Mouse (Mus musculus): ENCODE data around the gene Entpd6. TPM values are rescaled to one million over a fixed set of nuclear protein-coding genes. Genes with fewer than 3 reads are reported as not detected.
A peak's percentile ranks its signal among the peaks of the same experiment; 100 is the strongest.

Gene Entpd6
- polyA plus RNA-seq, 1 experiment from 2014 or later, result 12.6 TPM

- peak overlapping the region; percentile 65 for H3K4me3 ChIP-seq (replicated peaks)
- no peaks in the 10 kb centered on the region for H3K9me3 ChIP-seq (replicated peaks)
- ATAC-seq (ENCODE audit: insufficient read depth), result 0 out of 2 replicates have a peak, but pooled peaks have one; percentile 0
- H3K36me3 ChIP-seq (replicated peaks), result 0 out of 2 replicates have a peak, but pooled peaks cover 3% of the 10 kb centered on the region
- under 1% methylated on average over 23 of the region's 23 CpGs for WGBS (ENCODE audit: insufficient replicate concordance)
- peak overlapping the region; percentile 87 for H3K4me2 ChIP-seq
- peak overlapping the region; percentile 50 for H3K9ac ChIP-seq
- H3K27ac ChIP-seq (replicated peaks), result no peak overlapping the region; the same call in 1 of the 2 replicates
- H3K4me1 ChIP-seq (replicated peaks), result peaks cover 40% of the 10 kb centered on the region
- H3K27me3 ChIP-seq, result peaks cover 12% of the 10 kb centered on the region; the same call in 1 of the 2 replicates
These were observed 38.5 kb downstream of the Entpd6 start for GRCm38 (mm10) chr2:150787234-150787771.

GRCm38 (mm10) chr2:150788768-150789550, 40.1 kb downstream of the Entpd6 start:
- Histone ChIP-seq H3K36me3 (replicated peaks) (0 out of 2 replicates have a peak, but pooled peaks cover 3% of the 10 kb centered on the region), H3K4me3 (replicated peaks) (no peak overlapping the region), H3K4me1 (replicated peaks) (peaks cover 40% of the 10 kb centered on the region), H3K4me2 (peak overlapping the region; percentile 23), H3K9ac (no peak overlapping the region), H3K9me3 (replicated peaks) (no peaks in the 10 kb centered on the region), H3K27me3 (peaks cover 12% of the 10 kb centered on the region; the same call in 1 of the 2 replicates), H3K27ac (replicated peaks) (peak overlapping the region; percentile 48; the same call in 1 of the 2 replicates)
- WGBS (ENCODE audit: insufficient replicate concordance), result 49% methylated on average over 4 of the region's 4 CpGs
- no peak for ATAC-seq (ENCODE audit: insufficient read depth)

GRCm38 (mm10) chr2:150793320-150793719, 44.5 kb downstream of the Entpd6 start:
- H3K27ac ChIP-seq (replicated peaks), result no peak overlapping the region
- no peak for ATAC-seq (ENCODE audit: insufficient read depth)
- 64% methylated on average over 4 of the region's 4 CpGs for WGBS (ENCODE audit: insufficient replicate concordance)
- peaks cover 24% of the 10 kb centered on the region; the same call in 1 of the 2 replicates for H3K36me3 ChIP-seq (replicated peaks)
- H3K4me1 ChIP-seq (replicated peaks), result peaks cover 9% of the 10 kb centered on the region; the same call in 1 of the 2 replicates
- no peak overlapping the region for H3K4me2 ChIP-seq
- no peak overlapping the region for H3K9ac ChIP-seq
- no peak overlapping the region for H3K4me3 ChIP-seq (replicated peaks)
- H3K27me3 ChIP-seq, result no peaks in the 10 kb centered on the region
- no peaks in the 10 kb centered on the region for H3K9me3 ChIP-seq (replicated peaks)

- Histone ChIP-seq H3K27ac (replicated peaks) (no peak overlapping the region), H3K36me3 (replicated peaks) (peaks cover 40% of the 10 kb centered on the region), H3K9me3 (replicated peaks) (no peaks in the 10 kb centered on the region), H3K4me1 (replicated peaks) (no peaks in the 10 kb centered on the region), H3K4me2 (no peak overlapping the region), H3K9ac (no peak overlapping the region), H3K27me3 (no peaks in the 10 kb centered on the region), H3K4me3 (replicated peaks) (no peak overlapping the region)
- 68% methylated on average over 7 of the region's 7 CpGs for WGBS (ENCODE audit: insufficient replicate concordance)
- ATAC-seq (ENCODE audit: insufficient read depth), result no peak
These were observed 49.2 kb downstream of the Entpd6 start for GRCm38 (mm10) chr2:150798084-150798483.

- no peak overlapping the region for H3K4me2 ChIP-seq
- ATAC-seq (ENCODE audit: insufficient read depth), result no peak
- 75% methylated on average over 5 of the region's 5 CpGs for whole genome bisulfite sequencing (ENCODE audit: insufficient replicate concordance)
These were observed 51.8 kb downstream of the Entpd6 start for GRCm38 (mm10) chr2:150800616-150801015.

GRCm38 (mm10) chr2:150803035-150803434, 54.2 kb downstream of the Entpd6 start:
- Histone ChIP-seq H3K27ac (replicated peaks) (no peak overlapping the region), H3K36me3 (replicated peaks) (peaks cover 36% of the 10 kb centered on the region), H3K4me2 (no peak overlapping the region), H3K9me3 (replicated peaks) (no peaks in the 10 kb centered on the region), H3K9ac (no peak overlapping the region), H3K27me3 (no peaks in the 10 kb centered on the region), H3K4me3 (replicated peaks) (no peak overlapping the region), H3K4me1 (replicated peaks) (no peaks in the 10 kb centered on the region)
- no peak for ATAC-seq (ENCODE audit: insufficient read depth)
- WGBS (ENCODE audit: insufficient replicate concordance), result 57% methylated on average over 1 of the region's 1 CpGs

More at GRCm38 (mm10) chr2:150800616-150801015, 51.8 kb downstream of the Entpd6 start:
- H3K4me1 ChIP-seq (replicated peaks), result no peaks in the 10 kb centered on the region
- peaks cover 36% of the 10 kb centered on the region for H3K36me3 ChIP-seq (replicated peaks)
- no peaks in the 10 kb centered on the region for H3K27me3 ChIP-seq
- no peaks in the 10 kb centered on the region for H3K9me3 ChIP-seq (replicated peaks)
- H3K9ac ChIP-seq, result no peak overlapping the region
- H3K4me3 ChIP-seq (replicated peaks), result no peak overlapping the region
- no peak overlapping the region for H3K27ac ChIP-seq (replicated peaks)

- H3K4me1 ChIP-seq (replicated peaks), result 0 out of 2 replicates have a peak, but pooled peaks cover 2% of the 10 kb centered on the region
- no peaks in the 10 kb centered on the region for H3K9me3 ChIP-seq (replicated peaks)
- H3K36me3 ChIP-seq (replicated peaks), result peaks cover 57% of the 10 kb centered on the region
- no peak overlapping the region for H3K4me2 ChIP-seq
- H3K27ac ChIP-seq (replicated peaks), result no peak overlapping the region
- H3K4me3 ChIP-seq (replicated peaks), result no peak overlapping the region
- H3K27me3 ChIP-seq, result no peaks in the 10 kb centered on the region
- 67% methylated on average over 6 of the region's 6 CpGs for WGBS (ENCODE audit: insufficient replicate concordance)
- ATAC-seq (ENCODE audit: insufficient read depth), result no peak
- no peak overlapping the region for H3K9ac ChIP-seq
These were observed 59.5 kb downstream of the Entpd6 start for GRCm38 (mm10) chr2:150808381-150808780.

GRCm38 (mm10) chr2:150808812-150809211, 60.0 kb downstream of the Entpd6 start:
- no peak overlapping the region for H3K4me3 ChIP-seq (replicated peaks)
- H3K27me3 ChIP-seq, result no peaks in the 10 kb centered on the region
- H3K4me1 ChIP-seq (replicated peaks), result 0 out of 2 replicates have a peak, but pooled peaks cover 2% of the 10 kb centered on the region
- H3K4me2 ChIP-seq, result no peak overlapping the region
- H3K36me3 ChIP-seq (replicated peaks), result peaks cover 62% of the 10 kb centered on the region
- H3K9me3 ChIP-seq (replicated peaks), result no peaks in the 10 kb centered on the region
- 76% methylated on average over 6 of the region's 6 CpGs for WGBS (ENCODE audit: insufficient replicate concordance)
- no peak overlapping the region for H3K27ac ChIP-seq (replicated peaks)
- H3K9ac ChIP-seq, result no peak overlapping the region
- no peak for ATAC-seq (ENCODE audit: insufficient read depth)

- Histone ChIP-seq H3K4me1 (replicated peaks) (0 out of 2 replicates have a peak, but pooled peaks cover 2% of the 10 kb centered on the region), H3K9ac (no peak overlapping the region), H3K4me3 (replicated peaks) (no peak overlapping the region), H3K9me3 (replicated peaks) (no peaks in the 10 kb centered on the region), H3K27me3 (no peaks in the 10 kb centered on the region), H3K4me2 (no peak overlapping the region), H3K36me3 (replicated peaks) (peaks cover 69% of the 10 kb centered on the region), H3K27ac (replicated peaks) (no peak overlapping the region)
- no peak for ATAC-seq (ENCODE audit: insufficient read depth)
- 37% methylated on average over 5 of the region's 5 CpGs for WGBS (ENCODE audit: insufficient replicate concordance)
These were observed 61.8 kb downstream of the Entpd6 start for GRCm38 (mm10) chr2:150810603-150811002.

- no peak overlapping the region for H3K4me3 ChIP-seq (replicated peaks)
- 0 out of 2 replicates have a peak, but pooled peaks cover 2% of the 10 kb centered on the region for H3K4me1 ChIP-seq (replicated peaks)
- H3K27me3 ChIP-seq, result no peaks in the 10 kb centered on the region
- H3K4me2 ChIP-seq, result no peak overlapping the region
- H3K27ac ChIP-seq (replicated peaks), result no peak overlapping the region
- no peak overlapping the region for H3K9ac ChIP-seq
- H3K9me3 ChIP-seq (replicated peaks), result no peaks in the 10 kb centered on the region
- H3K36me3 ChIP-seq (replicated peaks), result peaks cover 73% of the 10 kb centered on the region
- ATAC-seq (ENCODE audit: insufficient read depth), result no peak
- 75% methylated on average over 6 of the region's 6 CpGs for WGBS (ENCODE audit: insufficient replicate concordance)
These were observed 64.0 kb downstream of the Entpd6 start for GRCm38 (mm10) chr2:150812816-150813215.

GRCm38 (mm10) chr2:150816676-150817402, 68.0 kb downstream of the Entpd6 start:
- WGBS (ENCODE audit: insufficient replicate concordance), result 80% methylated on average over 18 of the region's 18 CpGs
- no peak overlapping the region for H3K27ac ChIP-seq (replicated peaks)
- H3K36me3 ChIP-seq (replicated peaks), result peaks cover 73% of the 10 kb centered on the region
- no peak for ATAC-seq (ENCODE audit: insufficient read depth)
- H3K4me2 ChIP-seq, result no peak overlapping the region
- no peaks in the 10 kb centered on the region for H3K4me1 ChIP-seq (replicated peaks)
- no peaks in the 10 kb centered on the region for H3K27me3 ChIP-seq
- H3K4me3 ChIP-seq (replicated peaks), result no peak overlapping the region
- no peaks in the 10 kb centered on the region for H3K9me3 ChIP-seq (replicated peaks)
- H3K9ac ChIP-seq, result no peak overlapping the region

Data from liver, embryonic 15.5 days (tissue).